Comparison of ENCODE assay signal across 9 mouse cellular contexts in genomic region chr5:52634017-52634416, GRCm38 (mm10). TPM values are rescaled to one million over a fixed set of nuclear protein-coding genes. Genes with fewer than 3 reads are reported as not detected.
DNase-seq lines count a peak whose midpoint lies in the region; ATAC-seq and TF ChIP-seq lines count a peak whose summit lies in the region.
"Had no signal": no experiment of that assay in that cellular context is flagged by ENCODE, and none has a peak within 500 bp of the region (broad histone marks: within the 10 kb centered on the region; RNA-seq: fewer than 3 reads in every experiment).

No protein-coding gene starts in this region.

- no peak overlapping the region for H3K27ac ChIP-seq in forebrain, embryonic 11.5 days (ENCODE audit: low read depth, low read length)
- H3K27ac ChIP-seq in hindbrain, embryonic 14.5 days, result no peak overlapping the region
- H3K27ac ChIP-seq in neural tube, embryonic 15.5 days (replicated peaks), result no peak overlapping the region
- H3K27ac ChIP-seq: embryonic facial prominence, embryonic 15.5 days had no signal

- TF ChIP-seq POLR2A in lung, adult 2 months (IDR thresholded peaks at IDR 0.05; ENCODE audit: borderline replicate concordance, extremely low read depth, low read depth, low read length), result no peak

- H3K4me1 ChIP-seq in forebrain, embryonic 11.5 days (replicated peaks; ENCODE audit: control insufficient read depth, insufficient read depth, low read length), result no peaks in the 10 kb centered on the region
- H3K4me1 ChIP-seq in hindbrain, embryonic 14.5 days (replicated peaks; ENCODE audit: control insufficient read depth, insufficient read depth, low read length), result 0 out of 2 replicates have a peak, but pooled peaks cover 2% of the 10 kb centered on the region
- H3K4me1 ChIP-seq in lung, adult 2 months (ENCODE audit: control insufficient read depth, insufficient read depth, low read length), result no peaks in the 10 kb centered on the region
- H3K4me1 ChIP-seq in neural tube, embryonic 15.5 days, result 0 out of 2 replicates have a peak, but pooled peaks cover 5% of the 10 kb centered on the region
- H3K4me1 ChIP-seq: embryonic facial prominence, embryonic 15.5 days had no signal

- H3K27me3 ChIP-seq in forebrain, embryonic 11.5 days (ENCODE audit: control insufficient read depth, insufficient read depth, low read length), result no peaks in the 10 kb centered on the region
- H3K27me3 ChIP-seq in hindbrain, embryonic 14.5 days (ENCODE audit: control insufficient read depth, insufficient read depth, low read length), result no peaks in the 10 kb centered on the region
- H3K27me3 ChIP-seq in neural tube, embryonic 15.5 days (replicated peaks), result no peaks in the 10 kb centered on the region
- H3K27me3 ChIP-seq: embryonic facial prominence, embryonic 15.5 days had no signal

- DNase-seq in layer of hippocampus, adult 9-11 months, result peak; percentile 37
- no peak for DNase-seq in layer of hippocampus, adult 11-12 months (ENCODE audit: low spot score)
- DNase-seq in ZHBTc4 (ENCODE audit: low read depth, low spot score), result peak; percentile 80
- peak; percentile 80 for DNase-seq in forebrain, embryonic 11.5 days (ENCODE audit: low spot score)
- peak; percentile 55 for DNase-seq in hindbrain, embryonic 14.5 days (ENCODE audit: low spot score)
- DNase-seq in lung, adult 2 months, result peak; percentile 52
- DNase-seq in MN1 (ENCODE audit: low spot score), result no peak

- TF ChIP-seq CTCF in lung, adult 2 months (IDR thresholded peaks at IDR 0.05; ENCODE audit: insufficient read depth, low read length), result peak; percentile 71

- no peaks in the 10 kb centered on the region for H3K9me3 ChIP-seq in forebrain, embryonic 11.5 days (ENCODE audit: control insufficient read depth, low read length)
- no peaks in the 10 kb centered on the region for H3K9me3 ChIP-seq in hindbrain, embryonic 14.5 days (ENCODE audit: control insufficient read depth, low read length)
- no peaks in the 10 kb centered on the region for H3K9me3 ChIP-seq in neural tube, embryonic 15.5 days (replicated peaks)
- H3K9me3 ChIP-seq: embryonic facial prominence, embryonic 15.5 days had no signal

- H3K9ac ChIP-seq in forebrain, embryonic 11.5 days (ENCODE audit: low read length), result no peak overlapping the region
- no peak overlapping the region for H3K9ac ChIP-seq in hindbrain, embryonic 14.5 days
- no peak overlapping the region for H3K9ac ChIP-seq in neural tube, embryonic 15.5 days (replicated peaks)
- H3K9ac ChIP-seq: embryonic facial prominence, embryonic 15.5 days had no signal

- no peak; the same call in 1 of the 2 replicates for ATAC-seq in forebrain, embryonic 11.5 days (replicated peaks; ENCODE audit: low FRiP score)
- ATAC-seq in hindbrain, embryonic 14.5 days (ENCODE audit: low FRiP score), result no peak
- peak; percentile 62 for ATAC-seq in neural tube, embryonic 15.5 days (ENCODE audit: low FRiP score)

- no peak overlapping the region for H3K4me3 ChIP-seq in forebrain, embryonic 11.5 days (ENCODE audit: low read depth, low read length)
- no peak overlapping the region for H3K4me3 ChIP-seq in hindbrain, embryonic 14.5 days (replicated peaks; ENCODE audit: low read length)
- no peak overlapping the region for H3K4me3 ChIP-seq in lung, adult 2 months (replicated peaks; ENCODE audit: extremely low read depth, low read depth, low read length)
- no peak overlapping the region for H3K4me3 ChIP-seq in neural tube, embryonic 15.5 days (replicated peaks)
- H3K4me3 ChIP-seq: embryonic facial prominence, embryonic 15.5 days had no signal

- 28% methylated on average over 8 of the region's 8 CpGs for WGBS in forebrain, embryonic 11.5 days
- 24% methylated on average over 8 of the region's 8 CpGs for WGBS in hindbrain, embryonic 14.5 days
- WGBS in lung, adult 2 months, result 22% methylated on average over 8 of the region's 8 CpGs
- WGBS in neural tube, embryonic 15.5 days, result 20% methylated on average over 8 of the region's 8 CpGs

- H3K36me3 ChIP-seq in forebrain, embryonic 11.5 days (ENCODE audit: control insufficient read depth, insufficient read depth, low read length), result no peaks in the 10 kb centered on the region
- H3K36me3 ChIP-seq in hindbrain, embryonic 14.5 days (replicated peaks; ENCODE audit: control insufficient read depth, insufficient read depth), result no peaks in the 10 kb centered on the region
- no peaks in the 10 kb centered on the region for H3K36me3 ChIP-seq in neural tube, embryonic 15.5 days
- H3K36me3 ChIP-seq: embryonic facial prominence, embryonic 15.5 days had no signal

- no peak overlapping the region for H3K4me2 ChIP-seq in forebrain, embryonic 11.5 days (ENCODE audit: low read depth, low read length, severe bottlenecking)
- no peak overlapping the region for H3K4me2 ChIP-seq in hindbrain, embryonic 14.5 days (replicated peaks)
- no peak overlapping the region for H3K4me2 ChIP-seq in neural tube, embryonic 15.5 days
- H3K4me2 ChIP-seq: embryonic facial prominence, embryonic 15.5 days had no signal

RNA-seq across cellular contexts. Expression of gene Sepsecs, which starts 35.5 kb away (rescaled TPM):
- polyA plus RNA-seq in forebrain, embryonic 11.5 days (2014; fragmentation: Nextera tagmentation; extraction: Ambion mirVana), result 9.0 and 9.5 TPM in 2 replicates
- polyA plus RNA-seq in hindbrain, embryonic 14.5 days (2014; fragmentation: Nextera tagmentation; extraction: Ambion mirVana), result 7.5 and 7.7 TPM in 2 replicates
- 4.8 and 7.2 TPM in 2 replicates for polyA plus RNA-seq in lung, adult 2 months (2012; rRNA removed)
- 6.2 and 7.4 TPM in 2 replicates for polyA plus RNA-seq in neural tube, embryonic 15.5 days (2015; fragmentation: Nextera tagmentation; extraction: Ambion mirVana)

Comparison
In these comparisons a context has a peak if more than half of its experiments do, and no peak if none do; other contexts are left out.
1. DNase-seq: peak in layer of hippocampus, adult 9-11 months (single experiment), ZHBTc4 (single experiment), forebrain, embryonic 11.5 days (single experiment), hindbrain, embryonic 14.5 days (single experiment) and lung, adult 2 months (single experiment); none in layer of hippocampus, adult 11-12 months (single experiment) and MN1 (single experiment).